Mouse (Mus musculus) brain, embryonic 14.5 days (tissue): ENCODE measurements around the gene Ankrd22.

ENCODE experiments used
- CTCF ChIP-seq: fragments of 200-500 bp; IDR thresholded peaks from 2 replicates; pipeline ENCODE4 v1.5.1; 2012; ENCODE audit warnings: inconsistent platforms, mild to moderate bottlenecking, moderate library complexity, borderline replicate concordance; ENCODE audit not compliant: insufficient read depth, insufficient read length; ENCODE audit errors: extremely low read depth
- POLR2A ChIP-seq: fragments of 200-500 bp; IDR thresholded peaks from 2 replicates; pipeline ENCODE4 v1.6.1; 2012; ENCODE audit warnings: mild to moderate bottlenecking, inconsistent platforms, borderline replicate concordance; ENCODE audit not compliant: poor library complexity, insufficient read depth, insufficient read length, severe bottlenecking; ENCODE audit errors: extremely low read depth

DNA sequence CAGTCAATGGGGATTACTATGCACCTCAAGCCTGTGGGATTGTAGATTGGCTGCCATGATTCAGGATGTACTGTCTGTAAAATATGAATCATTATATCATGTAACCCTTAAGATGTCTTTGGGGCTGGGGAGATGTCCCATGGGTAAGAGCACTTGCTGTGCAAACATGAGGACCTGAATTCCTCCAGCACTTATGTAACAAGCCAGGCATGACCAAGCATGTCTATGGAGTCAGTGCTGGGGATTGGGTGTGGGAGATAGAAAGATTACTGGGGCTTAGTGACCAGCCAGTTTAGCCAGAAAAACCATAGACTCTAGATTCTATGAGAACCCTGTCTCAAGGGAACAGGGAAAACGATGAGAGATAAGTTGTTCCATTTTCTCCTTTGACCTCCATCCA is 46.8 kb downstream of the Ankrd22 start:
- TF ChIP-seq CTCF = no peak
- no peak for TF ChIP-seq POLR2A
